Mouse (Mus musculus): ENCODE data around the gene Cox17. TPM values are rescaled to one million over a fixed set of nuclear protein-coding genes. Genes with fewer than 3 reads are reported as not detected.

Gene Cox17
- total RNA-seq, 2 experiments from 2014 or later, result 140 to 142 TPM

GRCm38 (mm10) chr16:38348217-38348761 lies 1.5 kb downstream of the Cox17 start:
- no peak for DNase-seq (ENCODE audit: low spot score in 2 of 2)

GRCm38 (mm10) chr16:38349881-38350280 lies 3.1 kb downstream of the Cox17 start:
- no peak for DNase-seq (ENCODE audit: low spot score in 2 of 2)

DNA sequence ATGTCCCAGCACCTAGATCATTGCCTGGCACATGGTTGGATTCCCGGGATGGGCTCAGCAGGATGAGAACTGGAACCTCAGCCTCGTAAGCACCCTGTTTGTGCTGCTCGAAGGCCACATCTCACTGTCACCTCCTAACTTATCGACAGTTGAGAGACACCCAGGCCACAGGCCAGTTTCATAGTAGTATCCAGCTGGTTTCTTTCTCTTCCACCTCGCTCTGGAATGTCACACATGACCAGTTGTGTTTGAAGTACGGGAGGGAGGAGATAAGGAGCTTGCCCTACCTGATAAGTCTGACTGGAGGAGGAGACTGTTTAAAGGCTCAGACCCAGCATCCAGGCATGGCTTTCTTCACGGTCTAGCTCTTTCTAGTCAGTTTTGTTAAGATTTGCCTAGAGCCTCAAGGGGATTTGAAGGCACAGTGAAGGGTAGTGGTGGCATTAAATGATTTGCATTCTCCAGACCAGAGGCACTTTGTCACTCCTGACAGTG lies 3.6 kb downstream of the Cox17 start:
- DNase-seq (ENCODE audit: low spot score in 2 of 2), result no peak

- DNase-seq (ENCODE audit: low spot score in 2 of 2), result no peak
These were observed 4.1 kb downstream of the Cox17 start for GRCm38 (mm10) chr16:38350939-38351338.

DNA sequence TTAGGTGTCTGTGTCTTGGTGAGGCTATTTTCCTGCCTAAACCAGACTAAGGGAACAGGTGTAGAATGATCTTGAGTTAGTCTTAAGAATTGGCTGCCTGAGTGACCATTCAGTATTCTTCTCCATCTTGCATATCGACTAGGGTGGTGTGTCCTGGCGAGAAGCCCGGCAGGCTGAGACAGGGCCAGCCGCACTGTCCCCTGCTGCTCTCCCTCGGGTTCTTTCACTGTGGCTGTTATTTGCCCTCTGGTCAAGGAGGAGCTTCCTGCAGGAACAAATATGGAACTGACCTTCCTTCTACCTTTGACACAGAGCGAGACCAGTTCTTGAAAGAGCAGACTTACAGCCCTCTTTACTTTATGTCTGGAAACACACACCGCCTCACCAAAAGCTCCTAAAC lies 5.2 kb downstream of the Cox17 start:
- no peak for DNase-seq (ENCODE audit: low spot score in 2 of 2)

DNA sequence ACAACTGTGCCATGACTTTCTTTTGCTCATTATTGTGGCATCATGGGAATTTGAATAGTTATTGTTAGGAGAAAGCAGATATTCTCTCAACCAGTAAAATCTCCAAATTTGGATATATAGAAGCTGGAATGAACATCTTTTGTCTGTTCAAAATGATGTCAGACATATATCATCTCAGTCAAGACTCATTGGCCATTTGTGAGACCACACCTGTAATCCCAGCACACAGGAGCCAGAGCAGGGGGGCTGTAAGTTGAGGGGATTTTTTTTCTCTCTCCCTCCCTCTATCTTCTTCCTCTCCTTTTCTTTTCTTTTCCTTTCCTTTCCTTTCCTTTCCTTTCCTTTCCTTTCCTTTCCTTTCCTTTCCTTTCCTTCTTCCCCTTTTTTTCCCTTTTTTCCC lies 6.1 kb downstream of the Cox17 start:
- no peak for DNase-seq (ENCODE audit: low spot score in 2 of 2)

DNA sequence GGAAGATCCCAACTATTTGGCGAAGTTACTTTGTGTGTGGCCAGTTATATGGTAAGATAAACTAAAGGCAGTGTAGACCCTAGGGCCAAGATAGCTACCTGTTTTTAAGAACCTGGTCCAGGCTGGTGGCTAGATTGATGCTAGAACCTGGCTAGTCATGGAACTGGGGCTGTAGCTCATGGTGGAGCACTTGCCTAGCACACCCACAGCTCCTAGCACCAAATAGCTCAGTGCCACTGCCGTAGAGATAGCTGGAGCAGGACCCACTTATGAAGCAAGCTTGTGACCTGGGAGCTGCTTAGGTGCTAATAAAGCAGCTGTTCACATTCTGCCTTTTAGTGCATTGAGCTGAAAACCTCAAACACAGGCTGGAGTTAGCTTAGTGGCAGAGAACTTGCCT lies 6.9 kb downstream of the Cox17 start:
- no peak for DNase-seq (ENCODE audit: low spot score in 2 of 2)

DNA sequence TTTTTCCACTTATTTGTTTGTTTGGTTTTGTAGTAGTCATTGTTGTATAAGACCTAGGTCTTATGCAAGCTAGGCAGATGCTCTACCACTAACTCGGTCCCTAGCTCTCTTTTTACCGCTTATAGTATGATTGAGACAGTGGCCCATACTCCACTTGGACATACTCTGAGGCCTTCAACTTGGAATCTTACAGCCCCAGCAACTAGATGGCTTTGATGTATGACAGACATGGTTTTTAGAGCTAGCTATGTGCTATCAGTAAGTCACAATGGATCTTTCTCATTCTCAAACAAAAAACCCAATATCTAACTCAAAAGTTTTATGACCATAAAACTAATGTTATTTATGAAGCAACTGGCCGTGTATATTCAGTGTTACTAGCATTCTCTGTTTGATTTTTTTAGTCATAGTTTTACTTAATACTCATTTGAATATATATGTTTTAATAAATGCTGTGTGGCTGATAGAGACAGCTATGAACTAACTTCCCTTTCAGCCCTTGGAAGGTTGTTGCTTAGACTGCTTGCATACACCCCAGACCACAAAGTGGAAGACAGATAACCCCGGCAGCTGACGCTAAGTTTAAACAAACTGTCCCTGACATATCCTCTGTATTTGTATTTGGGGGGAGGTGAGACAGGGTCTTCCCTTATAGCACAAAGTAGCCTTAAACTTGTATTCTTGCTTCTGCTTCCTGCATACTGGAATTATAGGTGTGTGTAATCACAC lies 7.6 kb downstream of the Cox17 start:
- DNase-seq (ENCODE audit: low spot score in 2 of 2), result no peak

GRCm38 (mm10) chr16:38358256-38358812 lies 11.5 kb downstream of the Cox17 start:
- no peak for DNase-seq (ENCODE audit: low spot score in 2 of 2)

GRCm38 (mm10) chr16:38359241-38359640 lies 12.4 kb downstream of the Cox17 start:
- DNase-seq (ENCODE audit: low spot score in 2 of 2), result no peak

GRCm38 (mm10) chr16:38359857-38360256 lies 13.1 kb downstream of the Cox17 start:
- no peak for DNase-seq (ENCODE audit: low spot score in 2 of 2)

- DNase-seq (ENCODE audit: low spot score in 2 of 2), result no peak
These were observed 13.5 kb downstream of the Cox17 start for GRCm38 (mm10) chr16:38360317-38360716.

DNA sequence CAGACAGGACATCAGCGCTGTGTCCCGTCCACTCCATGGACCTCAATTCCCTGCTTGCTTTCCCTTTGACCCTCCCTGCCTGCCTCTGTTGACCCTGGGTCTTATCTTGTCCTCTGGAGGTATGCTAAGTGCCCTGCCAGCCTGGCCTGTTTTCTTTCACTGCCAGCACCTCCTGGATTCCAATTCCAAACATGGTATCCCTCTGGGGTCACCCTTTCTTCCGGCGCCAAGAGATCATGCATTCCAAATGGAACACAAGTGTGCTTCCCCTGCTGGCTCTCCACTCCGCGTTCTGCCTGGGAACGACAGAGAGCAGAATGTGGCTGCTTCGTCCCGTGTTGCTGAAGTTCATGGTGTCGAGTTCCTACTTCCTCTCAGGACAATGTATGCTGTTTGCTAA lies 15.1 kb downstream of the Cox17 start, which contains the start of gene Popdc2:
Gene Popdc2 (plus strand): TSS at position 277 of the 400 bp plus-strand sequence.
- no peak for DNase-seq (ENCODE audit: low spot score in 2 of 2)

- no peak for DNase-seq (ENCODE audit: low spot score in 2 of 2)
These were observed 15.9 kb downstream of the Cox17 start for GRCm38 (mm10) chr16:38362493-38363255.

DNA sequence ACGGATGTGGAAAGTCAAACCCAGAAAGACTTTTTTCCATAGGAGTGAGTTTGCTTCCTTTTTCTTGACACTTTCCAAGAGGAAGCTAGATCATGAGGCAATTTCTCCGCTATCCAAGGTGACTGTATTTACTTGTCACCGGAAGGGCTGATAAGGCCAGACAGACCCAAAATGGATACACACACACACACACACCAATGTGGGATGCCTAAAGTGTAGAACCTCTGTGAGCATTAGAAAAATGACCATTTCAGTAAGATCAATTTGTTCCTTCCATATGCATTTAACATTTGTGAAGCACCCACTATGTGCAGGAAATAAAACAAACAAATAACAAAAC lies 16.4 kb downstream of the Cox17 start:
- no peak for DNase-seq (ENCODE audit: low spot score in 2 of 2)

- no peak for DNase-seq (ENCODE audit: low spot score in 2 of 2)
These were observed 16.9 kb downstream of the Cox17 start for GRCm38 (mm10) chr16:38363657-38364056.

- peak; percentile 28 to 33 for DNase-seq (ENCODE audit: low spot score in 2 of 2)
These were observed 18.6 kb downstream of the Cox17 start for GRCm38 (mm10) chr16:38365390-38365789.

- DNase-seq (ENCODE audit: low spot score in 2 of 2), result peak in 1 of 2 experiments; percentile 42
These were observed 19.4 kb downstream of the Cox17 start for GRCm38 (mm10) chr16:38366231-38366630.

GRCm38 (mm10) chr16:38368336-38368735 lies 21.5 kb downstream of the Cox17 start:
- peak; percentile 84 to 90 for DNase-seq (ENCODE audit: low spot score in 2 of 2)

- no peak for DNase-seq (ENCODE audit: low spot score in 2 of 2)
These were observed 22.2 kb downstream of the Cox17 start for GRCm38 (mm10) chr16:38369000-38369399.

GRCm38 (mm10) chr16:38369431-38369830 lies 22.6 kb downstream of the Cox17 start:
- DNase-seq (ENCODE audit: low spot score in 2 of 2), result no peak

- no peak for DNase-seq (ENCODE audit: low spot score in 2 of 2)
These were observed 23.2 kb downstream of the Cox17 start for GRCm38 (mm10) chr16:38369992-38370484.
